Mouse (Mus musculus): ENCODE measurements at regions not wholly inside any gene's neighbourhood (a gene's known extent, or its start where the extent isn't known, plus 50 kb on each side); places are given as distances from the start of the nearest gene placed in this dataset.

DNA sequence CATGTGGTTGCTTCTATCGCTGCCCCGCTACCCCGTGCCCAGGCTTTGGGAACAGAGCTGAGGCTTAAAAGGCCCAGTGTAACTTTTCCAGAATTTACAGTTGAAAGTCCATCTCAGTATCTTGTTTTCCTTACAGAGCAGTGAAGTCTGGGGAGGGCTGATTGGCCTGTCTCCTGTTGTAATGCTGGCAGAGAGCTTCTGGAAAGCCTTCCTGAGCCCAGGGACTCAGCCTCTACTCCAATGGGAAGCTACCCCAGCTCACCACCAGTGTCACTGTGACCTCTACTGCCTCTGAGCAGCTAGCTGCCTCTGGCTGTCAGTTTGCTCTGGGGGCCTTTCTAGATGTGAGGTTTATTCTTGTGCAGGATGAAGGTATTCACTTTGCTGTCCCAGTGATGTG, 87.5 kb downstream of the Kcnrg start:
- DNase-seq (ENCODE audit: extremely low spot score, low spot score) = no peak

DNA sequence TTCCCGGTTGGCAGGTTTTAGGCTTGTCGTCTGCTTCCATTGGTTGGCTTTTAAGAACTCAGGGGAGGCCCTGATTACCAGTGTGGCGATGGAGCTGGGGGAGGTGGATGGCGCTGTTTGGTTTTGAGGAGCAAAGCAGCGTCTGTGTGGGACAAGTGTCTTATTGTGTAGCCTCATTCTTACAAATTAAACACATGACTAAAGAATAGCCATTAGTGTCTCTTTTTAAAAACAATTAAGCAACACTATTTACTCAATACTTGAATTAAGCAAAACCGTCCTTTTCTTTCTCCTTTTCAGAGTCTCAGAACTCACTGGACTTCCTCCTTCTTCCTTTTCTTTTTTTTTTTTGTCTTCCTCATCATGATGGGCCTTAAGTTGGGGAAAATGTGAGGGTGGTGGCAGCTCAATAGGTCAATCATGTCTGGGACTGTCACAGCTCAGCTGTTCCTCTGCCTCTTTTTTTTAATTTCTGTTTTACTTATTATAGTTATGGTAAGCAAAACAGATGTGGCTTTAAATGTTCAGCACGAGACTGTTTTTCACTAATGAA, 89.1 kb downstream of the Kcnrg start:
- no peak for DNase-seq (ENCODE audit: extremely low spot score, low spot score)

DNA sequence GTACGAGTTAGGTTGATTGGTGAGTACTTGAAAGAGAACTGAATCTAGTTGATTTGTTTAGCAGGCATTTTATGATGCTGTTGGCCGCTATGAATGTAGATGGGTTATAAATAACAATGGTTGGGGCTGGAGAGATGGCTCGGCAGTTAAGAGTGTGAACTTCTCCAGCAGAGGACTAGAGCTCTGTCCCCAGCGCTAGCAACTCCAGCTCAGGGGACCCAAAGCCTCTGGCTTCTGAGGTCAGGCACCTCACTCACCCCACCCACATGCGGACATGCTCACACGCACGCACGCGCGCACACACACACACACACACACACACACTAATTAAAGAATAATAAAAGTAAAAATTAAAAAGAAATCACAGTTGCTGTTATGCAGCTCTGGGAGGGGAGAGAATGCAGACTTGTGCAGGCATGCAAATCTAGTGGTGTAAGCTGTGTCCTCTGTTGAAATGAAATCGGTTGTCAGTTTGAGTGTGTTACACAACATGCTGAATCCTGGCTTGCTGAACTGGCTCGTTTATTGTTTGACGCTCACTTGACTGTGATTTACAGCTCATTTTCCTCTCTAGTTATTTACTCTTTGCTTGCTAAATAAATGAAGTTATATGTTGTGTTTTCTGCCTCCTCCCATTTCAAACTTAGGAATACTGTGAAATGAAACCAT, 89.8 kb downstream of the Kcnrg start:
- DNase-seq (ENCODE audit: extremely low spot score, low spot score) = no peak

DNA sequence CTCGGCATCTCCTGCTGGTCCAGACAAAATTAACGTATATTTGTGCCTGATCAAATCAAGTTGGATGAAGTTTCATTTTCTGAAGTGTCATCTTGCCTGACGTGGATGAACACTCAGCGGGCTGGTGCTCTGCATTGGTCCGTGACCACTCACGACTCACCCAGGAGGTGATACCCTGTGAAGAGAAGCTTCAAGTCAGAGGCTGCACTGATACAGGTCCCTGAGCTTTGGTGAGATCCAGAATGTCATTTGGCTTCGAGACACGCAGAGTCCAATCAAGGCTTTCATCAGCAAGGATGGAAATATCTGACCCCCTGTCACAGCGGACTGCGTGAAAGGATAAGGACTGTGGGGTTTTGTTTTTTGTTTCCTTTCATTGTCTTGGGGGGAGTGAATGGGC, 90.4 kb downstream of the Kcnrg start:
- no peak for DNase-seq (ENCODE audit: extremely low spot score, low spot score)

DNA sequence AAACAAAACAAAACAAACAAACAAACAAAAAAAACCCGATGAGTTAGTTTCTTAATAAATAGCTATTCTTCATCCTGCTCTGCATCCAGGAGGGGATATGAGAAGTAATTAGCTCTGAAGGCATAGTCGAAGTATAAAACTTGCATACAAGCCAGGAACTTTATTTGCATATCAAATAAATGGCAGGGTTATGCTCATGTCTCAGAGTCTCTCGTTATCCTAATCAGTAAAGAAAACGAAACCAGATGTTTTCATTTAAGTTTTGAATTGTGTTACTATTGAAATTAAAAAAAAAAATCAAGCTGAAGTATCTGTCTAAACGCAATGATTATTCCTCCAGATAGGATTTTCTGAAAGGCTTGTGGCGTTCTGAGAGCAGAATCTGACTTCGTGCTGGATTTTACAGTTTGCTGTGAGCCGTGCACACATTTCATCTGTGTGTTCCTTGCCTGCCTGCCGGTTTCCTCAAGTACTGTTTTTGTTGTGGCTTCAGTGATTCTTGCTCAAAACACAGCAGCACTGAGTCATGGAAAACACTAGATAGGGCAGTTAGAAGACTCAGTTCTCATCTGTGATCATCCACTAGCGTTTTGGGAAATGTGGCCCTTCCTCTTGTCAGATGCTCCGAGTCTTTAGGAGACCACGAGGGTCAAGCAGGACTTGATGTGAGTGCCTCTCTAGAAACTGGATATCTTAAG, 91.2 kb downstream of the Kcnrg start:
- no peak for DNase-seq (ENCODE audit: extremely low spot score, low spot score)

DNA sequence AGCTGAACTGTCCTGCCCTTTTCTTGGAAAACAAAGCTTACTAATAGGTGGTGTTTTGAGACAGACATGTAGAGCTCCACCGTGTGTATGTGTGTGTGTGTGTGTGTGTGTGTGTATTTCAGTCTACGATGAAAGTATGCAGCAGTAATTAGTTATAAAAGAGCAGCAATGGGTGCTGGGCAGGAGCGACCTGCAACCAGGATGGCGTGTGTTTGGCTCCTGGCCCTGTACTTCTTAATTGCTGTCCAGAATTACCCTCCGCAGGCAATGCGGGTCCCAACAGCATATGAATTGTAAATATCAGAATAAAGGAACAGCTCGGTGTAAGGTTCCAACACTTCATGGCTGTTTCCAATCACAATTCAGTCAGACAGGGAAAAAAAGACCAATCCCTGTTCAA, 92.4 kb downstream of the Kcnrg start:
- DNase-seq (ENCODE audit: extremely low spot score, low spot score) = no peak

DNA sequence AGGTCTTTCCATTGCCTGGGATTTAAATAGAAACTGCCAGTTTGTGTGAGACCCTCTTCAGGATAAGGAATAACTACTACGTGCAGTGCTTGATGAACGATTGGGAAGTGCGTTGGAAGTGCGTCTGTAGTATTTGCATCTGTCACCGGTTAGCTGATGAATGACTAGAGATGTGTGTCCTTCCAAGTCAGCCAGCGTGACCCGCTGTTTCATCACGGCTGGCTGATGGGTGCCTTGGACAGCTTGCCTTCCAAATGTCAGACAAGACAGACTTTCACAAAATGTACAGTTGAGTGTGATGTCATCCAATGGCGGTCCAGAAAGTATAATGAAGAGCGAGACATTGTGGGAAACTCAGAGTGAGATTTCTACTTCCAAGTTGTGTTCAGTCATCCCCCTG, 93.9 kb downstream of the Kcnrg start:
- DNase-seq (ENCODE audit: extremely low spot score, low spot score) = no peak

DNA sequence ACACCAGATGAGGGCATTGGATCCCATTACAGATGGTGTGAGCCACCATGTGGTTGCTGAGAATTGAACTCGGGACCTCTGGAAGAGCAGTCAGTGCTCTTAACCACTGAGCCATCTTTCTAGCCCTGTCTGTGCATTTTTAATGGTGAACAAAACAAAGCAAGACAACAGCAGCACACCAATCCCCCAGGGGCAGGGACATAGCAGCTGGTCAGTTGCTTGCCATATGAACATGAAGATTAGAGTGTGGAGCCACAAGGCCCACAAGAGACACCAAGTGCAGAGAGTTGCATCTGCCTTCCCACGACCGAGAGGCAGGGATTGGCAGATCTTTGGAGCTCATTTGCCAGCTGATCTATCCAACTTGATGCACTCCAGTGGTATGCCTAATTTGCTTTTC, 96.7 kb downstream of the Kcnrg start:
- no peak for DNase-seq (ENCODE audit: extremely low spot score, low spot score)

DNA sequence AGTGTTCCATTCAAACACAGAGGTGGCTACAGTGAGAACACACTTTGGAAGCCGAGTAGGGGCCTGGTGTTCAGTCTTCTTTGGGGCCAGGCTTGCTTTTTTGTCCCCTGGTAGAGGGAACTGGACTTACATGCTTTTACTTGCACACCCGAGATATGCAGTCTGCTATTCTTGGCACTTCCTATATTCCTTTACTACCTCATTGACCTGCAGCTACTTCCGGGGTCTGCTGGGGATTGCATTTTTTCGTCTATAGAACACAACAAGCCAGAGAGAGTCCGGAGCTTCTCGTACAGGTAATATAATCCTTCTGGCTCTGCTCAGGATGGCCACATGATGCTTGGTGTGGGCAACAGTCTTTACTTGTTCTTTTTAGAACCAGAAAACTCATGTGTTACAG, 99.7 kb downstream of the Kcnrg start:
- no peak for DNase-seq (ENCODE audit: extremely low spot score, low spot score)

DNA sequence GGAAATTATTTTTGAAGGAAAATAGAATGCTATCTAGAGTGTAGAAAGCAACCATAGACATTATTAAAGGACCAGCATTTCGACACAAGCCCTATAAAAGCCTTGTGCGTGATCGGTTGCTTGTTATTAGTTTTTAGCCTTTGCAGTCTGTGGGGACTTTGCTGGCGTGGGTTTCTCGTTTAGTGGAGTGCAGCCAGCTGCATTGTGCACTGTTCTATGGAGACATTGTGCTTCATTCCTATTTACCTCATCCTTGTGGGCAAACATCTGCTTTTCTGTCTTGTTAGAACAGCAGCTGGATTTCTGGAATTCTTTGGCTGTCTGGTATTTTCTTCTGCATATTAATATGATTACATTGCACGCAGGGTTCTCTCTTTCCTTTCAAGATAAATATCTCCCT, 101.1 kb downstream of the Kcnrg start:
- no peak for DNase-seq (ENCODE audit: extremely low spot score, low spot score)

DNA sequence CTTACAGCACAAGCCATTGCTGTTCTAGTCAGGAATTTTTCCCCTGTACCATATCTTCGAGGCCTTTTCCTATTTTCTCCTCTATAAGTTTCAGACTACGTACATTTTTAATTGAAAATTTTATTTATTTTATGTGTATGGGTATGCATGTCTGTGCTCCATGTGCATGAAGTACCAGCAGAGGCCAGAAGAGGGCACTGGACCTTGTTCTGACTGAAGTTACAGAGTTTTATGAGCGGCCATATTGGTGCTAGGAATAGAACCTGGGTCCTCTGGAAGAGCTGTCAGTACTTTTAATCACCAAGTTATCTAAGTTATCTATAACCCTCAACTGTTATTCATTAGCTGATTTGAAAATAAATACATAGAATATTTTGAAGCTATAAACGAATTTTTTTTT, 108.5 kb downstream of the Kcnrg start:
- no peak for DNase-seq (ENCODE audit: extremely low spot score, low spot score)

DNA sequence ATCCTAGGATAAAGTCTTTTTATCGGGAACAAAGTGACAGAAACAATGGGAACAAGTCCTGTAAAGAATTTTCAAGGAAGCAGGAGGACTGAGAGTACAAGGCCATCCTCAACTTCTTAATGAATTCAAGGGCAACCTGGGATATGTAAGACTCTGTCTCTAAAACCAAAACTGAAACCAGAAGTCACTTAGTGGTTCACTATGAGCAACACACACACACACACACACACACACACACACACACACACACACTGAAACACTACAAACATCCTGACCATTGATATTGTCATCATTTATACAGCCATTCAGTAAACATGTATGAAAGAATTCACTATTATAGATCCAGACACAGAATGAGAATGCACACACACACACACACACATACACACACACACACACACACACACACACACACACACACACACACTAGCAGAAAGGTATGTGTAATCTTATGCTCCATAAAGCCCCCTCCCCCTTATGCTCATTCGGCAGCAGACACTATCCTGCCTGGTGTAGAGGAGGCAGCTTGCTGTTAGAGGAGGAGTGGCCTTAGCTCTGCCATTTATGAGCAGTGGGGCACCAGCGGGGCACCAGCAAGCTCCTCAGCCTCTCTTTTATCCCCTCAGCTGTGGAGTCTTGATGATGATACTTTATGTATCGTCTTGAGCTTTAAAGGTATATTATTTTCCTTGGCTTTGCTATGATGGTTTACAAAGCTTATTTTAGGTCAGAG, 111.3 kb downstream of the Kcnrg start:
- no peak for DNase-seq (ENCODE audit: extremely low spot score, low spot score)

DNA sequence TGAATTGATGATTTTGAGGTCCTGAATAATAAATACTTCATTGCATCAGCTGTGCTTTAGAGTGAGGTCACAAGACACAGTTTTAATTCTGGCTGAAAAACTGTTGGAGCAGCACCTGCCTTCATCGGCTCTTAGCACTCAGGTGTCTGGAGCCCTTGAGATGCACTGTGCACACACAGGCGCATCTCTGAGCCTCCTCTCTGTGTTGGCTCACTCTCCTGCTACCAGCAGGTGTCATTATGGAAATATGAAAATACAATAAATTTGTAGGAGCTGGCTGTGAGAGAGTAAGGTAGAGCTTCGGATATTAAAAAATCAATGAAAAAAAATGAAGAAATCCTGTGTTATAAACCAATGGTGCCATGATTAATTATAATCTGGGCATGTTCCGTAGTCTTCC, 114.0 kb downstream of the Kcnrg start:
- no peak for DNase-seq (ENCODE audit: extremely low spot score, low spot score)

DNA sequence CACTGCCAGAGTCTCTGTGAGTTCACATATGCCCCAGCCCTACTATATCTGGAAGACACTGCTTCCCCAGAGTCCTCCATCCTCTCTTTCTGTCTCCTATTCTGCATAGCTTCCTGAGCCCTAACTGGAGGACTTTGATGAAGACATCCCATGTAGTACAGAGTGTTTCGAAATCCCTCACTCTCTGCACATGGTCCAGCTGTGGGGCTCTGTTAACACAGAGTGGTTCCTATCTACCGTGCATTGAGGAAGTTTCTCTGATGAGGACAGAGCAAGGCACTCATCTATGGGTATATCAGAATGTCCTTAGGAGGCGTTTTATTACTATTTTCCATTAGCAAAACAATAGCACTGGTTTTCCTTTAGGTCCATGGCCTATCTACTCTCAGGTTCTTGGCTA, 117.7 kb downstream of the Kcnrg start:
- DNase-seq (ENCODE audit: extremely low spot score, low spot score) = no peak

DNA sequence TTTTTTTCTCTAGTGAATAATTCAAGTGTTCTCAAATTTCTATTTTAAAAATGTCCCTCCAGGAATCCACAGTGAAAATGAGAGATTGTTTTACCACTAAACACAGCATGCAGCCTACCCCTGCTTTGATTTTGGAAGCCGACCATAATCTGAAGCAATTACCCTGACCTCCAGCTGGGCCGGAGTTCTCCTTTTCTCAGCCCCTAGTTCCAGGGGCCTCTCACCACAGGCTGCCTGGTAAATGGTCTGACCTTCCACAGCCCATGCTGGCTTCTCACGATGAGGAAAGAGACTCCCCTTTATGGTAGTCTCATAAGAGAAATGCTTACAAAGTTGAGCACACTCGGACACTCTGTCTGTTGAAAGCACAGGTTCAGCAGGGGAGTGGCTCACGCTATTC, 121.3 kb downstream of the Kcnrg start:
- DNase-seq (ENCODE audit: extremely low spot score, low spot score) = no peak

DNA sequence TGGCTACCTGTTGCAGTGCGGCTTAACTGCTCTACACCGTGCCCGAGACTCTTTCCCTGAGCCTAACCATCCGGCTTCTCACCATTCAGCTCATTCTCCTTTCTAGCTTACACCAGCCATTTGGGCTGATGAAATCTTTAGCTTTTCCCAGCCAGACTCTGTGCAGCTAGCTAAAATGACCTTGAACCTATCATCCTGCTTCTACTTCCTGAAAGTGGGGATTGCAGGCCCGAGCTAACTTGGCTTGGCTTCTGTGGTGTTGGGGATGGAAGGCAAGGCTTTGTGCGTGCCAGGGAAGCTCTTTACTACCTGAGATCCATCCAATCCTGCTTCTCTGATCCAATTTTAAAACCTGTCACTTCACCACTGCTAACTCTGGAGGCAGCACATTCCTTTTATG, 128.3 kb downstream of the Kcnrg start:
- no peak for DNase-seq (ENCODE audit: extremely low spot score, low spot score)

DNA sequence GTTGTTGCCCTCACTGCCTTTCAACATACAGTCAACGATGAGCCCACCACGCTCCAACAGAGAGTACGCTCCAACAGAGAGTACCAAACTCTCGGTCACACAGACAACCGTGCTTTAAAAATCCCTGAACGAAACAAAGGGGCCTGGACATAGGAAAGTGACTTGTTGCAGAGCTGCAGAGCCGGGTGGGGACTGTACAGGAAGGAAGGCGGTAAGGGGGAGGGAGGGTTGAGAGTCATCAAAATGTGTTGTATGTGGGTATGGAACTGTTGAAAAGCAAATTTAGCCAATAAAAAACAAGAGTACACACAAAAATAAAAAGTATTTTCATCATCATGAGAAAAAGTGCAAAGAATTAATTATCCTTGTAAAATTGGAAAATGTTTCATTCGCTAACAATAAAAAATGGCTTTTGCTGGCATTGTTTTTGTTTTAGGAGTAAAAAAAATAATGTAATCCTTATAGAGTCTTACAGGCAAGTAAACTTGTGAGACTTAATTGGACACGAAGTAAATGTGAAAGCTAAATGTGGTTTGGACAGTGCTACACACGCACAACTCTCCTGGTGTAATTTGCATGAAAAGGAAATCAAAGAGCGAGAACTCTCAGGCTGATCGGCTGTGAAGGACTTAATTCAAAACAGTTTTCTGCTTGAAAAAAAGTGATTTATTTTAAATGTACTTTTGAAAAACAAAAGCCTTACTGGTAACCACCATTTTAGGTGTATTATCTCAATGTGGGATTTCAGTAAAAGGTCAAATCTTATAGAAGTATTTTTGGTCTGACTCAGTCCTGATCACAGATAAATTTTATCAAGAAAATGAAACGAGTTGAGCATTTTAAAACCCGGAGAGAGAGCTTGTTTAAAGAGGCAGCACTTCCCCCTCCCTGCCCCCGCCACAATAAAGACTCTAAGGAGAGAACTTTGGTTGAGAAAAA, 129.4 kb downstream of the Kcnrg start:
- no peak for DNase-seq (ENCODE audit: extremely low spot score, low spot score)

DNA sequence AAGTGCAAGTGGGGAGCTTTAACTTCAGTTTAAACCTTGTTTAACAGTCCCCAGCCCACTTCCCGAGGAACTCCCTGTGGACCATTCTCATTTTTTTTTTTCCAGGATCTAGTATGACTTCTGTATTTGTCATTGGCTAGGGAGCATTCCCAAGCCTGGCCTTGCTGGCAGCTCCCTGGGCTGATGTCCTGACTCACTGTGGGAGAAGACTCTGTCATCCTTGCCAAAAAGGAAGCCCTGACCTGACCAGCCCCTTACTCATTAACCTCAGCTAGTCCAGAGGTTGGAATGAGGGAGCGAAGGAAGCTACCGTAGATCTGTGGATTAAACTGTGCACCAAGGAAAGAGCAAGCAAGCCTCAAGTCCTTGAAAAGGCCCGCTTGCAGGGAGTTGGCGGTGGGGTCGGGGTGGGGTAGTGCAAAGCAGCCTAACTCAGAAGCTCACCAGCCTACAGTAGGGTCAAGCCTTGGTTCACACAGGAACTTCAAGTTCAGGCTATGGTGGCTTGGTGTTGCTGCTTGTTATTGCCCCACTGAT, 130.3 kb downstream of the Kcnrg start:
- DNase-seq (ENCODE audit: extremely low spot score, low spot score) = no peak

DNA sequence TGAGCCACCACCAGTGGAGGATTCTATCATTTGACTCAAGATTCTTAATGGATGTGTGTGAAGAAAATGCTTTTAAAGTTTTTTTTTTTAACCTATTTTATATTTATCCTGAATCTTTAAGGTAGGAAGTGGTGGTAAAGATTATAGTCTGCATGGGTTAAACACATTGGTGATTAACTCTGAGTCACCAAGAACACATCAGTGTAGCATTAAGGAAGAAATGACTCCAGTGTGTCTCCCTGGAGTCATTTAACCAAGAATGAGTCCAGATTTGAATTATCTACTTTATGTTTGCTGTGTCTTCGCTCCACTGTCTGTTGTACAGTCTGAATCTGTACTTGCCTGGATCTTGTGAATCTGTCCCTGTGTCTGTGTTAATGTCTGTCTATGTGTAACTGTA, 132.2 kb downstream of the Kcnrg start:
- no peak for DNase-seq (ENCODE audit: extremely low spot score, low spot score)

DNA sequence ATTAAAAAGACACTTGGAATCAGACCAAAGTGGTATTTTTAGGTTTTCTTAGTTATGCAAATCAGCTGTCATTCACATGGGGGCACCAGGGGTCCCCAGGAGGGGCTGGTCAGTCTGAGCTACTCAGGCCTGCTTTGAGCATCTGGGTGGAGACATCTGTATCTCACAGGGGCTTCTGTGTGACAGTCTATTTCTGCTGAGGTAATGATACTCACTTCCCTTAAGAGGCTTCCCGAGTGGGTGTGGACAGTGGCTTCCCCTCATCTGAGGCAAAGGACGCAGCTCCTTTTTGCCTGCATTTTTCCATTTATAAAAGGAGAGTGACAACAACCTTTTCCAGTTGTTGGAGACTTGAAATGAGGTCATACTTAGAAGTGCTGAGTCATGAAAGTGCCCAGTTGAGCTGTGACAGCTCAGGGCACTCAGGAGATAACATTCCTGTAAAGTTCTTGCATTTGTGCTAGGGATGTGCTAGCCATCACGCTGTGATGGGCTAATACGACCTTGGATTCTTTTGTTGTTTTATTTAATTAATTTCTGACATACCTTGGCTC, 136.7 kb downstream of the Kcnrg start:
- DNase-seq (ENCODE audit: extremely low spot score, low spot score) = no peak

DNA sequence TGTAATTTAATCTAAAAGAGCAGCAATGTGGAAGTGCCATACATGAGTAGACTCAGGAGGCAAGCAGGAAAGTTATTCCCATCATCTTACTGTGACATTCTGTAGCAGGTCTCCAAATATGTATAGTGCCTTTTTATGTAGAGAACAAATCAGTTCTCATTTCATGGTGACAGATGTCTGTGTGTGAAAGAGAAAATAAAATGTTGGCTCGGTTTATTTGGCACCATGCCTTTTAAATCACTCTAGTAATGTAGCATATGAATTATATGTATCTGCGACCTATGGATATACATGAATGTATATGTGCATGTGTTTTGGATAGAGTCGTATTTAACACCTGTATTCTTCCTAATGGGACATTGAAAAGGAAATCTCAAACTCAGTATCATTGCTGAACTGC, 146.2 kb downstream of the Kcnrg start:
- no peak for DNase-seq (ENCODE audit: extremely low spot score, low spot score)

All from neural tube, embryonic 10.5 days (tissue).